Mouse (Mus musculus): ENCODE results near the gene Lgals4.
"Not testable (repeated sequence)": the region's sequence is repeated elsewhere in the genome, so short reads cannot be mapped to it uniquely, and the experiment has no call there.

Lgals4 gene

DNA sequence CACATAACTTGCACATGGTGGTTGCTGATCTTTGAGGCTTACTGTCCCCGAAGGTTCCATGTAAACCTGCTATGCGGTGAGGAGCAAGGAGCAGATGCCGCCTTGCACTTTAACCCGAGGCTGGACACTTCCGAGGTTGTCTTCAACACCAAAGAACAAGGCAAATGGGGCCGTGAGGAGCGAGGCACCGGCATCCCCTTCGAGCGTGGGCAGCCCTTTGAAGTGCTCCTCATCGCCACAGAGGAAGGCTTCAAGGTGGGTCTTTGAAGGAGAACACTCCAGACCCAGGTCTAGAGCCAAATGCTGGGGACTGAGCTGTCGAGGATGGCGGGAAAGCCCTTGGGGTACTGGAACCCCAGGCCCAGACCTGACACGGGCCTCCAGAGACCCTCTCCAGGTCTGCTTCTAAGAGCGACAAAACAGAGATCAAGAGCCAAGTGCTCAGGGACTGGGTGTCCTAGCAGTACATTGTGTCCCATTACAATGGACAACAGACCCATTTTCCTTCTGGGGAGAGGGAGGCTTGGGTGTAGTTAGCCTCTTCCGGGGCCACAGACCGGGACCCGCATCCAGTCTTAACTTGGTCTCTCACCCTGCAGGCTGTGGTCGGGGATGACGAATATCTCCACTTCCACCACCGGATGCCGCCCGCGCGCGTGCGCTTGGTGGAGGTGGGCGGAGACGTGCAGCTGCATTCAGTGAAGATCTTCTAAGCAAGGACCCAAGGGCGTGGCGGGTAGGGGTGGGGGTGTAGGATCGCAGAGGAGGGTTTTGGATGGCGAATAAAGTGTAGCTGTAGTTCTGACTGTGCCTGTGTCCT, 32.0 kb downstream of the Lgals4 start:
- DNase-seq (ENCODE audit: low spot score in 2 of 2): peak; percentile 75 to 83

DNA sequence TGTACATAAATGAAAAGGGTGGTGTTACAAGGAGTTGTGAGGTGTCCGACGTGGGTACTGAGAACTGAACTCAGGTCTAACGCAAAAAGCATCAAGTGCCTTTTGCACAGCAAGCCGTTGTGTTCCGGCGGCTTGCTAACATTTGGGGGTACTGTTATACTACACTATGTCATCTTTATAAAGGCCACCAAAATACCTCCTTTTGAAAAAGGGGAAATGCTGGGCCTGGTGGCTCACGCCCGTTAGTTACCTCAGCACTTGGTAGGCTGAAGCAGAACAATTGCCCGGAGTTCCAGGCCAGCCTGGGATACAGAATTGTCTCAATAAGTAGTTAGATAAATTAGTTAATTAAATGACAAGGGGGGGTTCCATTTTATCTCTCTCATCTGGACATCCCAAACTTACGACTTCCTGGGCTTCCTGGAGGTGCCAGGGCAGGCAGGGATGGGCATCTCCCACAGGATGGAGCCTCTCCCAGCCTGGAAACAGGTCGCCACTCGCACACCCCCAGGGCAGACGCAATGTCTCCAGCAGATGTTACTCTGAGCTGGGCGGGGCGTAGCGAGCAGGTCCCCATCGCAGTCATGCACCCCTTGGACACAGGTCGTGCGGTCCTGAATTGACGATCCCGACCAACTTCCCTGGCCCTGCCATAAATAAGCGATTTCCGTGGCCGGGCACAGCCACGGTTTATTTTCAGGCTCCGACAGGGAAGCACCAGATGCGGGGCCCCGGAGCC, 33.3 kb downstream of the Lgals4 start:
- DNase-seq (ENCODE audit: low spot score in 2 of 2): no peak

DNA sequence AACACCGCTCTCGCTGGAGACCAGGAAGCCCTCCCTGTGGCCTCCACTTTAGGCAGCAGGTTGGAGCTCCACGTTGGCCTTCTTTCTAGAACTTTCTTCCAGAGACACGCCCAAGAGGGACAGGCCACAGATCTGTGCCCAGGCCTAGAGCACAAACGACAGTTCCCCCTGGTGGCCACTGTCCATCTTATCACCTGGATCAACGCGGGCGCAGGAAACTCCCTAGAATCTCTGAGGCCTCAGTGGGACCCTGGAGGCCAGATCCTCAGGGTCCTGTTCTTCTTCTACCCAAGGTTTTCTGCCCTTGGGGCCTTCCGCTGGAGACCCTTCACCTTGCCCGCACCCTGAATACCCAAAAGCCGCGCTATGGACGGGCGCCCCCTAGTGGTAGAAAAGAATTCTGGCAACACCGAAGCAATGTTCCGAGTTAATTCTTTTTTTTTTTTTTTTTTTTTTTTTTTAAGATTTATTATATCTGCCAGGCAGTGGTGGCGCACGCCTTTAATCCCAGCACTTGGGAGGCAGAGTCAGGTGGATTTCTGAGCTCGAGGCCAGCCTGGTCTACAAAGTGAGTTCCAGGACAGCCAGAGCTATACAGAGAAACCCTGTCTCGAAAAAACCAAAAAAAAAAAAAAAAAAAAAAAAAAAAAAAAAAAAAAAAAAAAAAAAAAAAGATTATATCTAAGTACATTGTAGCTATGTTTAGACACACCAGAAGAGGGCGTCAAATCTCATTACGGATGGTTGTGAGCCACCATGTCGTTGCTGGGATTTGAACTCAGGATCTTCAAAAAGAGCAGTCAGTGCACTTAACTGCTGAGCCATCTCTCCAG, 34.1 kb downstream of the Lgals4 start:
- DNase-seq (ENCODE audit: low spot score in 2 of 2): peak; percentile 45 to 71

DNA sequence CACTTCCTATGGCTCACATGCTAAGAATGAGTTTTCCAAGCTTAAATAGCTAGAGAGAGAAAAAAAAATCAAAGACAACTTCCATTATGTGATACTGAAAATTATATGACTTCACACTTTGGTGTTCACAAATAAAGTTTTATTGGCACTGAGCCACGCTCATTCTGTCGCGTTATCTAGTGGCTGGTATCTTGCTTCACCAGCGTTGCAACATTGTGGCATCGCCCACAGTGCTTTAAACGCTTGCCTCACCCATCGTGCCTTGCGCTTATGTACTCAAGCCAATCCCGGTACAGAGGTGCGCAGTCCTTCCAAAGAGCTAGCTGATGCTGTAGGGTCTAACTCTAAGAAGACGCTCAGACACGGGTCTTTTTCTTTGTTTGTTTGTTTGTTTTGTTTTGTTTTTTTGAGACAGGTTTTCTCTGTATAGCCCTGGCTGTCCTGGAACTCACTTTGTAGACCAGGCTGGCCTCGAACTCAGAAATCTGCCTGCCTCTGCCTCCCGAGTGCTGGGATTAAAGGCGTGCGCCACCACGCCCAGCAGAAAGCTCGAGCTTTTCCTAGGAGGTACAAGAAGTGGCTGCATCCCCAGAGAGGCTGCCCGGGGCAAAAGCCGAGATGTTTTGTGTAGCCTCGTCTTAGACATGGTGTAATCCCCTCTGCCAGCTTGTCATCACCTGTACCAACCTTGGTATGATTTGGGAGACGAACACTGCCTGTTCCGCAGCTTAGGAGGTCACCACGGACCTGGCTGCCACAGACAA, 37.4 kb downstream of the Lgals4 start:
- DNase-seq (ENCODE audit: low spot score in 2 of 2): no peak

DNA sequence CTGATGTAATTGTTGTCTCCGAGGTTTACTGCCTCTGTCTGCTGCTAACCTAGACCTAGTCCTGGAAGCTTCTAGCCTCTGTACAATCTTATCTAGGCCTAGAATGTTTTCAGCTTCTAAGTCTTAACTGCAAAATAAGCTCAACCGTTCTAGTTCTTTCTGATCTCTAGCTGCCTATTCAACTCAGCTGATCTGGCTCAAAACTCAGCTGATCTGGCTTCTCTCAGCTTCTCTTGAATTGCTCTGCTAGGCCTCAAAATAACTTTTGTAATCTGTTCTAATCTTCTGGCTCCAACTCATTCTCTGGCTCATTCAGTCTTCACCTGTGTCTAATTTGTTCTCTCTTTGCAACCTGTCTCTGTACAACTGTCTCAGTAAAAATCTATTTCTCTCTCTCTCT, 40.9 kb downstream of the Lgals4 start:
- no peak for DNase-seq (ENCODE audit: low spot score in 2 of 2)

DNA sequence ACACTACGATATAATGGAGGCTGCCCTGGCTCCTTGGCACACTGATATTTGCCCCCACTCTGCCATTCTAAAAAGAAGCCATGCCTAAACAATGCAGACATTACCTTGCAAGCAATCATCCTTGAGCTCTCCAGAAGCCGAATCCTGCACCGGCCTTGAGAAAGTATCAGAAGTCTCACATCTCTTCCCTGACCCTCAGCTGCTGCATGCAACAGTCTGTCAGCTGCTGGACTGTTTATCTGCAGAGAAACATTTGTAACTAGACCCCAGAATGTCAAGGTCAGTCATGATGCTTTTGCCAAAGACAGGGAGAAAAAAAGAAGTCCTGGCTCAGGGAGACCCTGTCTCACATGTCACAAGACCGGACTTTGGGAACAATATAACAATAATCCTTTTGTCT, 42.4 kb downstream of the Lgals4 start:
- DNase-seq (ENCODE audit: low spot score in 2 of 2): no peak

DNA sequence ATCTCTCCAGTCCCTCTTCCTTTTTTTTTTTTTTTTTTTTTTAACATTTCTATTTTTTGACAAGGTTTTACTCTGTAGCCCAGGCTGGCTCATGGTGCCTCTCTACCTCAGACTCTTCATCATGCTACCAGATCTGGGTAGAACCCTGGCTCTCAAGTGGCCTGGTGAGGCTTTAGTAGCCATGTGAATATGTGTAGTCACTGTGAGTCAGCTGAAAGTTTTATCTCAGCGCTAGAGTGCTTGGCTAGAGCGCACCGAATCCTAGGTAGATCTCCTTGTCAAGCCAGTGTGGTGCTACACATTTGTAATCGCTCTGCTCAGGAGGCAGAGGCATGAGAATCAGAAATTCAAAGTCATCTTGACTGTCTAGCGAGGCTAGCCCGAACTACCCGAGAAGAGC, 43.5 kb downstream of the Lgals4 start:
- DNase-seq (ENCODE audit: low spot score in 2 of 2): no peak

DNA sequence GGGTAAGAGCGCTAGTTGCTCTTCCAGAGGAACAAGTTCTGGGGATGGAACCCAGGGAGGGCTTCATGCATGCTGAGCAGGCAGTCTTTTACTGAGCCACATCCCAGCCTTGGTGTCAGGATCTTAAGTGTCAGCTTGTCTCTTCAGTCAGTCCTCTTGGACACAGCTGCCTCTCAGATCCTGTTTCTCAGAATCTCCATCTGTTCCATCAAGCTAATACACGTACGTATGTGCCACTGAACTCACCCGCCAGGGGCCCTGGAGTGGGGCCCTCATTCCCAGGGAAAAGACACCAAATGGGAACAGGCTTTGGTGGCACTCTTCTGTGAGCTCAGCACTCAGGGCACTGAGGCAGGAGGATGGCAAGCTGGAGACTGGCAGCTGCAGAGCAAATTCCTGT, 44.2 kb downstream of the Lgals4 start:
- no peak for DNase-seq (ENCODE audit: low spot score in 2 of 2)

DNA sequence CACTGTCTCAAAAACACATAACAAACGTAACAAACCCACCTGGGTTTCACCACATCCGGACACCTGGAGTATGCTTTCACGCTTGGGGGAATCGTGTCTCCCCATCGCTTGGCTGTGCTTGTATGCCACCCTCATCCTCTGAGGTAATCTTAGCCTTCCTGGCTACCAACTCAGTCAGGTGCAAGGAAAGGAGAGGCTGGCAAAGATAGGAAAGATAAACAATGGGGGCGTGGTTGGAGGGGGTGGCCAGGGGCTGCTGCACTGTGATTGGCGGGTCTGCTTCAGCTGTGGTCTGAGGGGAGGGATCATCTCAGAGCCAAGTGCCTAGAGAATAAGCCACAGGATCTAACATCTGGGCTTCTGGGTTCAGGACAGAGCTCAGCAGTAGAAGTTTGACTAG, 46.0 kb downstream of the Lgals4 start:
- DNase-seq (ENCODE audit: low spot score in 2 of 2): no peak

DNA sequence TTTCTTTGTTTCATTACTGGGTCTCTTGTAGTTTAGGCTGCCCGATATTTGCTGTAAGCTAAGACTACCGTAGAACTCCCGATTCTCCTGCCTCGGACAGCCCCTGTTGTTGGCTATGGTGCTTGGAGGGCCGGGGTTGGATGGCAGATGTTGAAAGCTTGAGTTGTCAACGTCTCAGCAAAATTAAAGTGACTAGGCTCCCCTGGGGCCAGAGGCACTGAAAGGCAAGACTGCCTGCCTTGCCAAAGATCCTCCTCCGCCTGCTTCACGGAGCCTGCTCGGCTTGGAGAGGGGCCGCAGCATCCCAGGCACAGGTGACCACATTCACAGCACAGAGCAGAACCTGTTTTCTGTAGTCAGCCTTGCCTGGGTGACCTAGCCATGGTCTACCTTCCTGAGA, 46.9 kb downstream of the Lgals4 start:
- DNase-seq (ENCODE audit: low spot score in 2 of 2): no peak

DNA sequence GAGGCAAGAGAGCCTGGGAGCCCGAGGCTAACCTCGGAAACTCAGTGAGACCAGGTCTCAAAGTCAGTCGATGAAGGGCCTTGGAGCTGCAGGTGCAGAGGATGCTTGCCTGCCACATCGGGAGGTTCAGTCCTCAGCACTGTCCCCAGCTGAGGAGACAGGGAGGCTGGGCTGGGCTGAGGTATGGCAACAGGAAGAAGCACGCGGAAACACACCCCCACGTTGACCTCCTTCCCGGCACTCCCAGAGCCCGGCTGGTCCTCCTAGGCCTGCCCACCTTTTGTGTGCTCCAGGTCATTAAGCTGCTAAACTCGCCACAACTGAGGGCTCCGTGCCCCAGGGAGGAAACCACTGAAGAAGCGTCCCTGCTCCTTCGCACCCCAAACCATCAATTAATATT, 47.5 kb downstream of the Lgals4 start, which contains the start of gene Capn12:
Gene Capn12, plus strand, starts transcription at position 224 of the 400 bp plus-strand sequence.
- no peak for DNase-seq (ENCODE audit: low spot score in 2 of 2)

DNA sequence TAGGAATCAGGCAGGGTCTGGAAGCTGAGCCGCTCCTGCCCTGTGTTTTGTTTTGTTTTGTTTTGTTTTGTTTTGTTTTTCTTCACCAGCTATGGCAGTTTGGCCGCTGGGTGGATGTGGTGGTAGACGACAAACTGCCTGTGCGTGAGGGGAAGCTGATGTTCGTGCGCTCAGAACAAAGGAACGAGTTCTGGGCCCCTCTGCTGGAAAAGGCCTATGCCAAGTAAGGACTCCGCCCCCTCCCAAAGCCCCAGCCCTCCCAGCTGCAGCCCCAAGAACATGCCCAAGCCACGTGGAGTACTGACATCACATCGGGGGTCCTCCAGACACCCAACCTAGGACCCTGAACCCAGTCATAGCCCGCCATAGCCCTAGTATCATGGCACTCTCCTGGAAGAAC, 49.4 kb downstream of the Lgals4 start:
- DNase-seq (ENCODE audit: low spot score in 2 of 2): no peak

DNA sequence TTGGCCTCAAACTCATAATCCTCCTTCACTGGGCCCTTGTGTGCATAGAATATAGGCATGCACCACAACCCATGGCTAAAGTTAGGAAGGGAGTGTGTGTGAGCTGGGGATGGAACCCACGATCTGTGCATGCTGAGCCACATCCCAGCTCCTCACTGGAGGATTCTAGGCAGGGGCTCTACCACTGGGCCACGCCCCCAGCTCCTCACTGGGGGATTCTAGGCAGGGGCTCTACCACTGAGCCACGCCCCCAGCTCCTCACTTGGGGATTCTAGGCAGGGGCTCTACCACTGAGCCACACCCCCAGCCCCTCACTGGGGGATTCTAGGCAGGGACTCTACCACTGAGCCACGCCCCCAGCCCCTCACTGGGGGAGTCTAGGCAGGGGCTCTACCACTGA, 50.0 kb downstream of the Lgals4 start:
- DNase-seq (ENCODE audit: low spot score in 2 of 2): not testable (repeated sequence)

DNA sequence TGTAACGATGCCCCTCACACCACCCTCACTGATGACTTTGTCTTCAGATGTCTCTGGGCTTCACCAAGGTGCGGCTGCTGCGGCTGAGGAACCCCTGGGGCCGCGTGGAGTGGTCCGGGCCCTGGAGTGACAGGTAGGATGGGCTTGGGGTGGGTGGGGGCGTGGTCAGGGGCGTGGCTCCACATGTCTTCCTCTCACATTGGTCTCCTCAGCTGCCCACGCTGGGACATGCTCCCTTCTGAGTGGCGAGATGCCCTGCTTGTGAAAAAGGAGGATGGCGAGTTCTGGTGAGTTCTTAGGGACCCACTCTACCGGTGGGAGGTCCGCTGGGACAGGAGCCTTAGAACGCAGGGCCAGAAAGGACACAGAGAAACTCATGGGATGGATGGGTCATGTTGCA, 52.8 kb downstream of the Lgals4 start:
- DNase-seq (ENCODE audit: low spot score in 2 of 2): no peak

DNA sequence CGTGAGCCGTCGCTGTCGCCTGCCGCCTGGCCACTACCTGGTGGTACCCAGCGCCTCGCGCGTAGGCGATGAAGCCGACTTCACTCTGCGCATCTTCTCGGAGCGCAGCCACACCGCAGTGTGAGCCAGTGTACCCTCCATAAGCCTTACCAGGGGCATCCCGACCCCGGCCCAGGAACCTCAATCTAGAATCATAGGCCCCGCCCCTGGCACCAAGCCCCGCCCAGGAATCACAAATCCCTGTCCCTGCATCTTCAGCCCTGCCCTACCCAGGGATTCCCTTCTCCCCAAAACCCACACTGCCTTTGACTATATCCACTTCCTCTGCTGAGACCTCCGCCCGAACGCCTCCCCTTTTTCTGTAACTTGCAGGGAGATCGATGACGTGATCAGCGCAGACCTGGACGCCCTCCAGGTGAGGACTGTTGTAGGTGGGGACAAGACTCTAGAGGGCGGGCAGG, 55.1 kb downstream of the Lgals4 start:
- DNase-seq (ENCODE audit: low spot score in 2 of 2): no peak

All from spleen, postnatal 14 days (tissue).